Mouse (Mus musculus): ENCODE measurements around the gene Olfr149. TPM values are rescaled to one million over a fixed set of nuclear protein-coding genes. Genes with fewer than 3 reads are reported as not detected.
"Not testable (repeated sequence)": the region's sequence is repeated elsewhere in the genome, so short reads cannot be mapped to it uniquely, and the experiment has no call there.

Gene Olfr149
- not detected in 2 replicates for polyA plus RNA-seq (2016; fragmentation: Nextera tagmentation; extraction: Ambion mirVana)

DNA sequence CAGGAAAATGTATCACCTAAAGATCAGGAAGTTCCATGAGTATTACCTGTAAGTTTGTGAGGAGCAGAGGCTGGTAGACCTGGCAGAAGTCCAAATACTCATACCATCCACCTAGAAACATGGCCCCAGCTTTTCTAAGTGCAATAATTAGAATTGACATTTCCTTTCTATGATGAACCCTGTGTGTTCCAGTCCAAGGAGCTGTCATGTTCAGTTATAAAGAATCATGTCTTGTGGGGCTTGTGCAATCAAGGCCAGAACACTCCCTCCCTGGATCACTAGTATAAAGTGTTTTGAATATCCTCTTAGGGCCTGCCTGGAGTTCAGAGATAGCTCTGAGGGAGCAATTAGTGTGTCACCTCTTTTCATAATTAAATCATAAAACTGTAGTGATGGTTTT, at the start of gene Olfr149:
TSS of gene Olfr149 (minus strand) at position 101 of the 400 bp plus-strand sequence.
- Histone ChIP-seq H3K4me1 (no peaks in the 10 kb centered on the region), H3K27ac (no peak within 1 kb of the TSS), H3K9ac (no peak within 1 kb of the TSS), H3K9me3 (no peaks in the 10 kb centered on the region), H3K4me3 (replicated peaks) (no peak within 1 kb of the TSS), H3K4me2 (no peak within 1 kb of the TSS), H3K27me3 (no peaks in the 10 kb centered on the region), H3K36me3 (replicated peaks) (no peaks in the 10 kb centered on the region)
- ATAC-seq (ENCODE audit: low FRiP score): no peak

DNA sequence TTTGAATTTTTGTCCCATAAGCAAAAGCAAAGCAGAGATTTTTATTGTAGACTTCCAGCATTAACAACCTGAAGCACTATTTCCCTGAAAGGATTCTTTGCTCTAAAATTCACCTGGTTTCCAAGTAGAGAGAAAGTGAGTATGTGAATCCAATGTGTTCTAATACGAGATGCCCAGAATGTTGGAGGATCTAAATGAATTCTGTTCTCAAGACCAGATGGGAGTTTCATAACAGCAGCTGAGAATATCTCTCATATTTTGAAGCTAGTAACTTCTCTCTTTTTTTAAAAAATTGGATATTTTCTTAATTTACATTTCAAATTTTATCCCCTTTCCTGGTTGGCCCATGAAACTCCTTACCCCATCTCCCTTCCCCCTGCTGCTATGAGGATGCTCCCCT, 39.5 kb upstream of the Olfr149 start:
- Histone ChIP-seq H3K4me1 (no peaks in the 10 kb centered on the region), H3K27ac (no peak overlapping the region), H3K36me3 (replicated peaks) (no peaks in the 10 kb centered on the region), H3K4me3 (replicated peaks) (no peak overlapping the region), H3K4me2 (no peak overlapping the region), H3K27me3 (no peaks in the 10 kb centered on the region), H3K9me3 (no peaks in the 10 kb centered on the region), H3K9ac (no peak overlapping the region)
- 83% methylated on average over 1 of the region's 1 CpGs for WGBS
- no peak for ATAC-seq (ENCODE audit: low FRiP score)

DNA sequence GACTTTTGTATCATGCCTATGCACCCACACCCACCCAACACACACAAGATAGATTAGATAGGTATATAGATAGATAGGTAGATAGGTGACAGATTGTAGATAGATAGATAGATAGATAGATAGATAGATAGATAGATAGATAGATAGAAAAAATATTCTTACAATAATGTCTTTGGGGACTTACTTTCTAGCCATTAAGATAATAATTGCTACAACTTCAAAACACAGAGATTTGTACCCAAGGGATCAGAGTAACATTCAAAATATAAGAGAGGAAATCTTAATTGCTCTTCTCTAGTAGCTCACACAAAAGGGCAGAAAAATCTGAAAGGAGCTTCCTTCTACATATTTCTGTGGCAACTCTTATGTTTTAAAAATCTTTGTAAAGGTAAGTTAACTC, 39.0 kb upstream of the Olfr149 start, which contains the start of gene Olfr967:
TSS of gene Olfr967 (plus strand) at position 301 of the 400 bp plus-strand sequence.
- H3K4me1 ChIP-seq: no peaks in the 10 kb centered on the region
- H3K4me3 ChIP-seq (replicated peaks): no peak within 1 kb of the TSS
- no peaks in the 10 kb centered on the region for H3K27me3 ChIP-seq
- H3K36me3 ChIP-seq (replicated peaks): no peaks in the 10 kb centered on the region
- ATAC-seq (ENCODE audit: low FRiP score): no peak
- H3K9me3 ChIP-seq: no peaks in the 10 kb centered on the region
- H3K27ac ChIP-seq: no peak within 1 kb of the TSS
- no peak within 1 kb of the TSS for H3K9ac ChIP-seq
- H3K4me2 ChIP-seq: no peak within 1 kb of the TSS

DNA sequence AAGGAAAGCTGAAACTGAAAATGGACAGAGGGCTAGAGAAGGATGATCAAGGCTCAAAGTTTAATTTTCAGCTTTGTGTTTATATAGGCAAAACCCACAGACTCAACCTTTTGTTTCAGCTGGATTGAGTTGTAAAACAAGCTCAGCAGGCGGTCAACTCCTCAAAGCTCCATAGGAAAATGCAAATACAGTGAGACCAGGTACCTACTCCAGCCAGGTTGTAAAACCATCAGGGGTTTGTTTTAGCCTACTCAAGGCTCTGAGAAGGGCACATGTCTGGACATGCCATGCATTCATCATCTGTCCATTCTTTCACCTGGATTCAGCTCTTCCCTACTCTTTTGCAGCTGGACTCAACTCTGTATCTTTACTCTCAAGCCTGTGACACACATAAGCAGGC, 33.8 kb upstream of the Olfr149 start:
- no peaks in the 10 kb centered on the region for H3K36me3 ChIP-seq (replicated peaks)
- WGBS: 81% methylated on average over 1 of the region's 1 CpGs
- ATAC-seq (ENCODE audit: low FRiP score): no peak

DNA sequence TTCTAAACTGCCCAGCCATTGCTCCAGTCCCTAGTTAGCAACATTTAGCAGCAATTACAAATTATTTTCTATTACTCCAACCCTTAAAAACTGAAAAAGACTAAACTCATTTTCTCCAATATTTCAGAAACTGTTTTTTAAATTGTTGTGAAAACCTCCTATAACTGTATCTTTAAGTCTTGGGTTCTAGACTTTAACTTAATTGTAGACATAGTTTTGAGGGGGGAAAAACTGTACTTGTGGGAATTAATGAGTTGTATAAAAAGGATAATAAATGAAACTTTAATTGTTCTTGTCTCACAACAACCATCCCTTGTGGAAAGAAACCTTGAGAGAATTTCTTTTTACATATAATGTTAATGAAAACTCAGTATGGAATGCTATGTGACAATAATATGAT, 23.8 kb upstream of the Olfr149 start, which contains the start of gene Olfr150:
TSS of gene Olfr150 (plus strand) at position 301 of the 400 bp plus-strand sequence.
- Histone ChIP-seq H3K27me3 (no peaks in the 10 kb centered on the region), H3K4me1 (no peaks in the 10 kb centered on the region), H3K4me3 (replicated peaks) (no peak within 1 kb of the TSS), H3K9ac (no peak within 1 kb of the TSS), H3K9me3 (no peaks in the 10 kb centered on the region), H3K4me2 (no peak within 1 kb of the TSS), H3K27ac (no peak within 1 kb of the TSS), H3K36me3 (replicated peaks) (no peaks in the 10 kb centered on the region)
- no peak for ATAC-seq (ENCODE audit: low FRiP score)

More for the DNA sequence above, 33.8 kb upstream of the Olfr149 start:
- no peaks in the 10 kb centered on the region for H3K4me1 ChIP-seq
- H3K9me3 ChIP-seq: no peaks in the 10 kb centered on the region
- no peak overlapping the region for H3K4me2 ChIP-seq
- no peak overlapping the region for H3K9ac ChIP-seq
- H3K27ac ChIP-seq: no peak overlapping the region
- no peak overlapping the region for H3K4me3 ChIP-seq (replicated peaks)
- H3K27me3 ChIP-seq: no peaks in the 10 kb centered on the region

DNA sequence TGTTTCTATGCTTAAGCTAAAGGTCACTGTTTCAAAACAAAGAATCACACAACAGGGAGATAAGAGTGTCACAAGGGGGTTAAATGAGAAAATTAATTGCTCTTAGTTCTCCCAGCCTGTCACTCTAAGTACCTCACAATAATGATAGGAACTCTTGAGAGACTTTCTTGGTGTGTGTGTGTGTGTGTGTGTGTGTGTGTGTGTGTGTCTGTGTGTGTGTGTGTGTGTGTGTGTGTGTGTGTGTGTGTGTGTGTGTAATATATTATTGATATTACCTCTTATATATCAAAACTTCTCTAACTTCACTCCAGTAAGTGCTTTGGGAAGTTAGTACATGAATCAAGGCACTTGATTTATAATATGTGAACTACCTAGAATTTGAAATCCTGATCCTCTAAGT, 4.1 kb upstream of the Olfr149 start, which contains the start of gene Olfr965:
TSS of gene Olfr965 (plus strand) at position 301 of the 400 bp plus-strand sequence.
- no peak within 1 kb of the TSS for H3K27ac ChIP-seq

DNA sequence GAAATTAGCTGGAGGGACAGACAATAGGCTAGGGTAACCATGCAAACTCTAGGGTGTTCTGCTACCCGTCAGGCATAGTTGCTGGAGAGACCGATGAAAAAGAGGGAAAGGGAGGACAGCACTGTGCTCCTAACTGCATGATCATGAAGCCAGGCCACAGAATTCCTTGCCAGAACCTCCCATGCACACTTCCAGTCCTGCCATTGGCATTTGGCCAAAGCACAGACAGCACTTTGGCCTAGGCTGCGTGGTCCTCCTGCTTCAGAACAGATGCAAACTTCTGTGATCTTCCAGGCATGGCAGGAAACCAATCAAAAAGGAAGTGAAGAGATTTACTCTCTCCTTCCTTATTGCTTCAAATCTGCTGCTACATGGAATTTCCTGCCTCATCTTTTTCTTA, 2.0 kb upstream of the Olfr149 start:
- 81% methylated on average over 3 of the region's 3 CpGs for WGBS
- Histone ChIP-seq H3K9ac (no peak overlapping the region), H3K27me3 (no peaks in the 10 kb centered on the region), H3K4me1 (no peaks in the 10 kb centered on the region), H3K4me3 (replicated peaks) (no peak overlapping the region), H3K36me3 (replicated peaks) (no peaks in the 10 kb centered on the region), H3K27ac (no peak overlapping the region), H3K9me3 (no peaks in the 10 kb centered on the region), H3K4me2 (no peak overlapping the region)
- ATAC-seq (ENCODE audit: low FRiP score): no peak

More for the DNA sequence above, 4.1 kb upstream of the Olfr149 start, which contains the start of gene Olfr965:
- H3K27me3 ChIP-seq: no peaks in the 10 kb centered on the region
- ATAC-seq (ENCODE audit: low FRiP score): no peak
- H3K36me3 ChIP-seq (replicated peaks): no peaks in the 10 kb centered on the region
- H3K4me1 ChIP-seq: no peaks in the 10 kb centered on the region
- no peak within 1 kb of the TSS for H3K9ac ChIP-seq
- H3K9me3 ChIP-seq: no peaks in the 10 kb centered on the region
- H3K4me2 ChIP-seq: no peak within 1 kb of the TSS
- no peak within 1 kb of the TSS for H3K4me3 ChIP-seq (replicated peaks)

DNA sequence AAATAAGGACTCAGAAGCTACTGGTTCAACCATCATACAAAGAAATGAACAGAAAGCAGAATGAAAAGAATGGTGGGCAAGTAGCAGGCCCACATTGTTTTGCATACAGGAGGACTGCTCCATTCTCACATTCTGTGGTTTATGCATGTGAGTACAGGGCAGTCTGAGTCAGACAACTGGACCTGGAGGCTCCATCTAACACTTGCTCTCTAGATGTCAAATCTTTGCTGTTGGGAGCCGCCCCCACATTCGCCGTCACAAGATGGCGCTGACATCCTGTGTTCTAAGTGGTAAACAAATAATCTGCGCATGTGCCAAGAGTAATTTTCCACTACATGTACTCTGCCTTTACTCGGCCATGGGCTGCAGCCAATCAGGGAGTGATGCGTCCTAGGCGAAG, 5.8 kb downstream of the Olfr149 start:
- H3K4me1 ChIP-seq; ATAC-seq (ENCODE audit: low FRiP score); H3K9me3 ChIP-seq; H3K4me3 ChIP-seq (replicated peaks); H3K36me3 ChIP-seq (replicated peaks); H3K27me3 ChIP-seq; H3K27ac ChIP-seq; H3K4me2 ChIP-seq; H3K9ac ChIP-seq: not testable (repeated sequence)
- WGBS: 87% methylated on average over 8 of the region's 8 CpGs

DNA sequence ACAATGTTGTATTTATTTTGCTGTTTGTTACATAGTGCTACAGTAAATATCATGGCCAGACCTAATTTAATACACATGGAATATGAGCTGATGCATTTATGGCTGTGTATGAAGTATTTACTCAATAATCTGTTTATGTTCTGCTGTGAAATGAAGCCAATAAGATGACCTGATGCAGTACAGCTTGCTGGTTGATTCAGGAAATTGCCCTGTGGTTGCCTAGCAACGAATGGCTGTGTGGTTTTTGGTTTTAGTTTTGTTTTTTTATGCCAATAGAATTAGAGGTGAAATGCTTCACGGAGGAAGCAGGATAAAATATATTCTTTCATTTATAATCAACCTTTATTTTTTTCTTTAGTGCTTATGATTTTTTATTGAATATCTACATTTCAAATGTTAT, 27.6 kb downstream of the Olfr149 start:
- Histone ChIP-seq H3K36me3 (replicated peaks) (no peaks in the 10 kb centered on the region), H3K4me1 (no peaks in the 10 kb centered on the region), H3K9ac (no peak overlapping the region), H3K4me2 (no peak overlapping the region), H3K9me3 (no peaks in the 10 kb centered on the region), H3K4me3 (replicated peaks) (no peak overlapping the region), H3K27me3 (no peaks in the 10 kb centered on the region), H3K27ac (no peak overlapping the region)
- no peak for ATAC-seq (ENCODE audit: low FRiP score)
- WGBS: 74% methylated on average over 2 of the region's 2 CpGs

DNA sequence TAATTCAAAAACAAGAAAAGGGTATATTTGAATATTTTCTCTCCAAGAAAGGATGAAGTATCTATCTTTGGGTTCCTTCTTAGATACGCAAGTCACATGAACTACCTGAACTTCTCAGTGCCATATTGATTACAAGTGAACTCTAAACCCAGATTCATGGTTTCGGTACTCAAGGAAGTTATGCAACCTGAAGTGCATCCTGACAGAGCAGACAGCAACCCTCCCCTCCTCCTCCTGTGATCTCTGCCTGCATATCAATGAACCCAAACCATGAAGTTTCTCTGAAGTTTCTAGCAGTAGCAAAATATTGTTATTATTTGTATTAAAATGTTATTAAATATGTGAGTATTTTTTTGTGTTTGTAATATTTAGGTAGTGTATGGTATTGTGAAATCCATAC, 28.4 kb downstream of the Olfr149 start:
- ATAC-seq (ENCODE audit: low FRiP score): no peak
- no peaks in the 10 kb centered on the region for H3K9me3 ChIP-seq
- no peaks in the 10 kb centered on the region for H3K4me1 ChIP-seq
- H3K4me2 ChIP-seq: no peak overlapping the region
- H3K4me3 ChIP-seq (replicated peaks): no peak overlapping the region
- H3K9ac ChIP-seq: no peak overlapping the region
- 91% methylated on average over 2 of the region's 2 CpGs for WGBS
- H3K27ac ChIP-seq: no peak overlapping the region
- no peaks in the 10 kb centered on the region for H3K36me3 ChIP-seq (replicated peaks)
- no peaks in the 10 kb centered on the region for H3K27me3 ChIP-seq

DNA sequence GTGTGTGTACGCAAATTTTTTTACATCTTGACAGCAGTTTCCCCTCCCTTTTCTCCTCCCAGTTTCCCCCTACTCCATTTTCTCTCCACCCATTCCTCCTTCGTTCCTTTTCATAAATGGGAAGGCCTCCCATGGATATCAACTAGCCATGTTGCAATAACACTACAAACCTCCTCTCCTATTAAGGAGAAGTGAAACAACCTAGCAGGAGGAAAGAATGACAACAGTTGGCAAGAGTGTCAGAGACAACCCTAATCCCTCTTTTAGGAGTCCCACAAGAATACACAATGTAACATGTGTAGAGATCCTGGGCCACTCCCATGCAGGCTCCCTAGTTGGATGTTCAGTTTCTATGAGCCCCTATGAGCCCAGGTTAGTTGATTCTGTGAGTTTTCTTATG, 32.1 kb downstream of the Olfr149 start:
- Histone ChIP-seq H3K4me1 (no peaks in the 10 kb centered on the region), H3K4me2 (no peak overlapping the region), H3K27ac (no peak overlapping the region), H3K4me3 (replicated peaks) (no peak overlapping the region), H3K9ac (no peak overlapping the region), H3K27me3 (no peaks in the 10 kb centered on the region), H3K36me3 (replicated peaks) (no peaks in the 10 kb centered on the region), H3K9me3 (no peaks in the 10 kb centered on the region)
- WGBS: 81% methylated on average over 2 of the region's 2 CpGs
- no peak for ATAC-seq (ENCODE audit: low FRiP score)

DNA sequence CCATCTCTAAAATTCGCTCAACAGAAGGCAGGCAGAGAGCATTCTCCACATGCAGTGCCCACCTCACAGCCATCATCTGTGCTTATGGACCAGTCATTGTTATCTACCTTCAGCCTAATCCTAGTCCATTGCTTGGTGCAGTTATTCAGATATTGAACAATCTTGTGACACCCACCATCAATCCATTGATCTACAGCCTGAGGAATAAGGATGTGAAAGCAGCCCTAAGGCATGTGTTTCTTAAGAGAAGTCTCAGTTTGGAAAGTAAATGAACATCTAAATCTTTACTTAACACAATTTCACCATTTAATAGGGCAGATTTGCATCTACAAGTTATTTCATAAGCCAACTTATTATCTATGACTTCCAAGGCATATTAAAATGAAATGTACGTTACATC, 37.2 kb downstream of the Olfr149 start:
- Histone ChIP-seq H3K27ac (no peak overlapping the region), H3K9me3 (no peaks in the 10 kb centered on the region), H3K4me1 (no peaks in the 10 kb centered on the region), H3K4me3 (replicated peaks) (no peak overlapping the region), H3K9ac (no peak overlapping the region), H3K4me2 (no peak overlapping the region), H3K36me3 (replicated peaks) (no peaks in the 10 kb centered on the region), H3K27me3 (no peaks in the 10 kb centered on the region)
- WGBS: 88% methylated on average over 2 of the region's 2 CpGs
- no peak for ATAC-seq (ENCODE audit: low FRiP score)

DNA sequence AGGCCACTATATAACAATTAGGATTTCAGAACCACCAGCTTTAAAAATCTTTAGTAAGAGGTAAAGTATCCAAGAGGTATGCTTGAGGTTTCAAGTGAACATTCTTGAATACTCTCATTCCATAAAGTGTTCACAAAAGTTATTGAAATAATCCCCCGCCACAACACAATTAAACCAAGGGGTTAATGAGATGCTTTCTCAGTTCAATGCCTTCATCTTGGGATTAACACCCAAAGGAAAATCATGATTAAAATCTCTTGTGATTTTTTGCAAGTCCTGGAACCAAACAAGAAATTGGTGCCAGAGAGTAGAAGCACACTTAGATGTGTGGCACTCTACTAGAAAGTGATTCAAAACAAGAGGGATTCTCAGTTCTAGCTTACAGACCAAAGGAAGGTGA, 40.0 kb downstream of the Olfr149 start, which contains the start of gene Olfr963:
TSS of gene Olfr963 (plus strand) at position 301 of the 400 bp plus-strand sequence.
- no peak within 1 kb of the TSS for H3K9ac ChIP-seq
- H3K9me3 ChIP-seq: no peaks in the 10 kb centered on the region
- H3K27me3 ChIP-seq: no peaks in the 10 kb centered on the region
- no peak within 1 kb of the TSS for H3K4me3 ChIP-seq (replicated peaks)
- H3K4me1 ChIP-seq: no peaks in the 10 kb centered on the region
- no peak within 1 kb of the TSS for H3K27ac ChIP-seq
- ATAC-seq (ENCODE audit: low FRiP score): no peak
- no peak within 1 kb of the TSS for H3K4me2 ChIP-seq
- WGBS: 82% methylated on average over 1 of the region's 1 CpGs
- no peaks in the 10 kb centered on the region for H3K36me3 ChIP-seq (replicated peaks)

Measured in forebrain, embryonic 12.5 days (tissue).